Mouse (Mus musculus): ENCODE data around the gene Zscan26.

Zscan26 gene

DNA sequence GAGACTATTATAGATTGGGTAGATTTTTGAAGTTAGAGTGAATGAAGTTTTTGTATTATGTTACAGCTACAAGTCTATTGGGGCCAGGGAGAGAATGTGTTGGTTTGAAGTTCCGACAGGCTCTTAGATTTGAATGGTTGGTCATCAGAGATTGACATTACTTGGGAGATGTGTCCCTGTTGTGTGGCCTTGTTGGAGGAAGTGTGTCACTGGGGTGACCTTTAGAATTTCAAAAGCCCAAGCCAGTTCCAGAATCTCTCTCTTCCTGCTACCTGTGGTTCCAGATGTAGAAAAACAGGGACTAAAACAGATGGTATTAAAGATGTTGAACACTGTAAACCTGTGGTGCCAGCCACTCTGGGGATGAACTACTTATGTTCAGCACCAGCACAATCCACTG is 25.9 kb downstream of the Zscan26 start:
- no peak for ATAC-seq (ENCODE audit: low TSS enrichment)

DNA sequence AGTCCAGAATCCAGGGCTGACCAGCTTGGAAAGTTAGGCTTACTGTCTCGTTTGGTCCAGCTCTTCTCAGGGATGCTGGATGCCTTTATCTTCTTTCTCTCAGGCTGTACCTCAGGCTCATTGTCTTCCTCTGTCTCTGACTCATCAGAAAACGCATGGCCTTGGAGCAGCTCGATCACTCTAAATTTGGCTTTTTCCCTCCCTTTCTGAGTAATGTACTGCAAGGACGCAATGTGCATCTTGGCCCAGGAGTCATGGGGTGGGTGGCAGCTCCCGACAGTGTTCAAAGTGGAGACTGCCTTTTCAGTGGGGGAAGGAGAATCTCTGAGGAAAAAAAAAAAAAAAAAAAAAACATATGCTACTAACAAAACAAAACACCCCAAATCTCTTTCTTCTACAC is 30.2 kb downstream of the Zscan26 start:
- peak; percentile 52; the same call in 1 of the 2 replicates for ATAC-seq (ENCODE audit: low TSS enrichment)

DNA sequence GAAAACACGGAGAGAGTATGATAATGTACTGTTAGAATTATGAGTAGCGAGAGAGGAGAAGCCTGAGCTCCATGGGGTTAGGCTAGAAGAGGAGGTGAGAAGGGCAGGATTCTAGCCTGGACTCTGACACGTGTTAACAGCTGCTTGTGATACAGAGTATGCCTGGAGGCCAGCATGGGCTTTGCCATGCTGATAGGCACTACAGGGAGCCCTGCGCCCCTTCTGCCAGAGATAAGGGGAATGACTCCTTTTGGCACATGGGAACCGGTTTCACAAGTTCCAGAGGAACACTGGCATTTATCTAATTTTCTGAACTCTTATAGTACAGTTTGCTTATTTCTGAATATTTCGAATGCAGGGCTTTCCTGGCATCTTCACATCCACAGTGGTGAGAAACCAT is 34.7 kb downstream of the Zscan26 start:
- ATAC-seq (ENCODE audit: low TSS enrichment): no peak

DNA sequence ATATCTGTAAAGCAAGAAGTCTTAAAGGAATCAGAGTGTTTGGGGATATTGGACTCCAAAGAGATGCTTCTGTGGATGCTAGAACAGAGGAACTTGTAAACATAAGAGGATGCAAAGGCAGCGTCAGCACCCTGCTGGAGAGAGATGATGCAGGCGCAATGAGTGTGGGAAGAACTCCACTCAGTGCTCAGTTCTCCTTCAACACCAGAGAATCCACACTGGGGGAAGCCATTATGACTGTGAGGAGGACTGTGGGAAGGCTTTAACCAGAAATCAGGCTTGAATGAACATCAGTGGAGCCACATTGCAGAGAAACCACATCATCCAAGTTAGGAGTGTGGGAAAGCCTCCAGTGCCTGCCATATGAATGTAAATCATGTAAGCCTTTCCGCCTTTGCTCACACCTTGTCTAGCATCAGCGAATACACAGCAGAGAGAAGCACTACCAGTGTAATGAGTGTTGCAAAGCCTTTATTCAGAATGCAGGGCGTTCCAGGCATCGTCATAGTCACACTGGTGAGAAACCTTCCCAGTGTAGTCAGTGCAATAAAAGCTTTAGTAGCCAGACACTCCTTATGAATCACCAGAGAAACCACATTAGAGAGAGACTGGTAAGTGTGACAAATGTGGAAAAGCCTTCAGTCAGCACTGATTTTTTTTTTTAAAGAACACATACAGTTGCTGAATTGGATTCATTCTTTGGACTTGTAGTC is 36.1 kb downstream of the Zscan26 start:
- ATAC-seq (ENCODE audit: low TSS enrichment): peak; percentile 92

DNA sequence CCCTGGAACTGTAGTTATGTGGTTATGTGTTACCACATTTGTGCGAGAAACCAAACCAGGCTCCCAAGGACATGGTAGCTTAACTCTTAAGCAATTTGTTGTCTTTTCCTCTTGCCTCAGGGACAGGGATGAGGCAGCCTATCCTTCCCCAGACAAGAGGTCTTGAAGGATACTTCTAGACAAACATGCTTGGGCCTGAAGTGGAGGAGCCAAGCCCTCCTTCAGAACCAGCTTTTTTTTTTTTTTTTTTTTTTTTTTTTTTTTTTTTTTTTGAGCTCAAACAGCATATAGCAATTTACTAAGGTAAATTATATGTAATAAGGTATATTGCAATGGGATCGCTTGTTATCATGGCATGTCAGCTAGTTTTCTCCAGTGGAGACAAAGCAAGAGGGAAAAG is 37.8 kb downstream of the Zscan26 start:
- ATAC-seq (ENCODE audit: low TSS enrichment): no peak

DNA sequence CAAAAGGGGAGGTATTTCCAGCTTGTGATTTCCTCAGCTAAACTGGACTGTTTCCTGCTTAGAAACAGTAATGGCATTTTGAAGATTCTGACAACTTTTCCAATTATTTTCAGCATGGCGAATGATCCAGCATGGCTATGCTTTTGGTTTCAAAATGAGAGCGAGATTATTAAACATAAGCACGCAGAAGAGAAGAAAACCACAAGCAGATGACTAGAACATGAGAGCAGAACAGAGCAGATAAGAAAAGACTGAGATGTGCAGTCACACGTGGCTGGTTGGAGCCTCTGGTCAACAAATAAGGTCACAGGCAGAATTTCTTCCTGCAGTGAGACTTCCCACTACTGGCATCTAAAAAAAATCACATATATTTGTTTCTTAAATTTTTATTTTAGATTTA is 38.3 kb downstream of the Zscan26 start:
- ATAC-seq (ENCODE audit: low TSS enrichment): no peak

DNA sequence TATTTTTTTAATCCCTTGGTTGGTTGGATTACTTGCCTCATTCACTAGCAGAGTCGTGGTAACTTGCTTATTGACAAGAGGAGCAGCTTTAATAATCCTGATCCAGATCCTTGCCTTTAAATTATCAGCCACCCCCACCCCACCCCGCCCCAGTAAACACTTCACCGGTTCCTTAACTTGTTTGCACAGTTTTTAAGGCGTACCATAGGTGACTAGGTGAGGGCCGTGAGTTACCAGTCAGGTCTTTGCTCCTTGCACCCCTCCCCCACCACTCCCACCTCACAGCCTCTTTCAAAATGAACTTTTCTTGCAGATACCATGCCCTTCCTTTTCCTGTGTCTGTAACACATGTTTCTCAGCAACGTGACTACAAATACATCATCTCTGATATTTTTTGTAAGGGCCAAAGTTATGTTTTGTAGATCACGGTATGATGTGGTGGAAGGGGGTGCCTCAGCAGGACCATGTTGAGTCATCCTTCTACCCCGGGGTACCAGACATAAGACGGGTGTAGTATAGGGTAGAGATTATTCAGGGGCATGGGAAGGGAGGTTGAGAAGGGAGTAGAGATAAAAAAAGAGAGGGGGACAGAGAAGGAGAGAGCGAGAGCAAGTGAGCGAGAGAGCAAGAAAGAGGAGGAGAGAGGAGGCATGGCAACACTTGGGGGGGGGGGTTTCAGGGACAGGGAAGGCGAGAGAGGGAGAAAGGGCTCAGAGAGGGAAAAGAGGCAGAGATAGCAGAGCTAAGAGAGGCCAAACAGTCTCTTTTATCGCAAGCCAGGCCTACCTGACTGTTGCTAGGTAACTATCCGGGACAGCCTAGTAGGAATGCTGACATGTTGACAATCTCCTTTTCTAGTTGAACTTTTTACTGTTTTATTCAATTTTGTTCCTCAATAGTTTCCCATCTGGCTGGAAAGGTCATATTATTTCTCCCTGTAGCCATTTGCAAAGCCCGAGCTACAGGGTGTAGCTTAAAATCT is 39.0 kb downstream of the Zscan26 start:
- no peak for ATAC-seq (ENCODE audit: low TSS enrichment)

DNA sequence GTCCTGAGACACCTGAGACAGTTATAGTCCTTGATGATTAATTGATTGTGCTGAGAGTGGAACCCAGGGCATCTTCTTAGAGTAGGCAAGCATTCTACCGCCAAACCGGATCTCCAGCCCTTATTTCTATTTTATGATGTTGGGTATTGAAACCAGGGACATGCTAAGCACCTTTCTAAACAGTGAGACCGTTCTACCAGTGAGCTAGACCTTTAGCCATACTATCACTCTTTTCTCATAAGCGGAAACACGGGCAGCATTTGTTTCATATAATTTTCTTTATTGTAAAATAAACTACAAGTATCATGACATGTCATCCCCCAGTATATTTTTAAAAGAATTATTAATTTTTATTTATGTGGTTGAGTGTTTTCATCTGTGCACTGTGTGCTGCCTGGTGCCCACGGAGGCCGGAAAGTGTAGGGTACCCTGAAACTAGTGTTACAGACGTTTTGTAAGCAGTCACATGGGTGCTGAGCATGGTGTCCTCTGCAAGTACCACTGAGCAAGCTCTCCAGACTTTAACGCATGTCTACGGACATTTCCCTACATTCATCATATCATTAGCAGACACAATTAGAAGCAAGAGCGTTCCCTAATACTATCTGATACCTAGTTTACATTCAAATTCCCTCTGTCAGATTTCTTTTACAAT is 44.6 kb downstream of the Zscan26 start:
- peak; percentile 53; the same call in 1 of the 2 replicates for ATAC-seq (ENCODE audit: low TSS enrichment)

DNA sequence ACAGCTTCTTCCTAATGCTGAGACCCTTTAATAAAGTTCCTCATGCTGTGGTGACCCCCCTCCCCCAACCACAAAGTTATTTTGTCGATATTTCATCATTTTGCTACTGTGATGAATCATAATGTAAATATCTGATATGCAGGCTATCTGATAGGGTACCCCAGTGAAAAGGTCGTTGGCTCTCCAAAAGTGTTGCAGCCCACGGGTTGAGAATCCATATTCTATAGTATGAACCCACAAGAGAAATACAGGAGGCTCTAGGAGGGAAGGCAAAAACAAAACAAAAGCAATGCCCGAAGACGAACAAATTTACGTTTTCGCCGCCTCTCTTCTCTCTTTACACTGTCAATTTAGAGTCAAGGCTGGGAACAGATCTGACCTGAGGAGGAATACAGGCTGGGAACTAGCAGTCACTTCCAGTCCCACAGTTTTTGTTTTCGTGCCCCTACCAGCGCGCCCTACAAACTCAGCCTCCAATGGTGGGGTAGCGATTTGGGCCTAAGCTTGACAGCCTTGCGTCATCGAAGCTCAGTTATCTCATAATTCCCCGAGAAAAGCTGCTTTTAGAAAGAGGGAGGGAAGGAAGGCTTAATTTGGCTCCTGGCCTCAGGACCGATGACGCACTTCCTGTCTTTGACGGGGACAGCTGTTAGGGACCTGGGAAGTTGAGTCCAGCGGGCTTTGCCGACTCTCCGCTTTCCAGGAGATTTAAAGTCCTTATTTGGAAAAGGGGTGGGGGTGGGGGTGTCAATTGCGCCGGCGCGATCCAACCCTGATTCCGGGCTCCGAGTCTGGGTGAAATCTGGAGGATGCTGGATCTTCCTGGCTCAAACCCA is 45.3 kb downstream of the Zscan26 start:
- ATAC-seq (ENCODE audit: low TSS enrichment): peak; percentile 100

DNA sequence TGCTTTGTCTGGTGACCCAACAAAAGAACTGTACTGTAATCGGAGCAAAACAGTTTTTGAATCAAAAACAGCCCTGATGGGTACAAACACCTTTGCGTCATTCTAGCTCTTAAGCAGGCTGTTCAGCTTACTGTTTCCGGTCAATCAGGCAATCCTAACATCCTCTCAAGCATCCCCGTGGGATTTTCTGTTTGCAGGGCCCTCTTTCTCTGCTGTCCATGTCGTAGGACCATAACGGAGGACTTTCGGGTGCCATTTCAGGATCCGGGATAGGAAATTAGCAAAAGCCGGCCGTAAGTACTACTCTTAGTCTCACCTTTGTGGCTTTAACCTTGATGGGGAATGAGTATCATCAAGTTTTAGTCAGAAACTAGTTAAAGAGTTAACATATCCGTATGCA is 46.2 kb downstream of the Zscan26 start:
- ATAC-seq (ENCODE audit: low TSS enrichment): no peak

DNA sequence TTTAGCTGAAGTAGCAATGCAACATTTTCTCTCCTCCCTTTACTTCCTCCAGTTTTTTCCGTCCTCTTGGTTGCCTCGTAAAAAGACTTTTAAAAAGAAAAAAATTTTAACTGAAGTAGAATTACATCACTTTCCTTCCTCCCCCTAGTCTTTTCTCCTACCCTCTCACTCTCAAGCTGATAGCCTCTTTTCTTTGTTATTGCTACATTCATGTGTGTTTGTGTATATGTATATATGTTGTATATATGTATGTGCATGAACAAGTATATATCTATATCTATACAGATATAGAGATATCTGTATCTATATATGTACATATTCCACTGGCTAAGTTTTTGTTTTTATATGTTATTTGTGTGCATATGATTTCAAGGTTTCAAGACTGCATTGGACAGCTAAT is 50.7 kb downstream of the Zscan26 start:
- ATAC-seq (ENCODE audit: low TSS enrichment): peak; percentile 17

DNA sequence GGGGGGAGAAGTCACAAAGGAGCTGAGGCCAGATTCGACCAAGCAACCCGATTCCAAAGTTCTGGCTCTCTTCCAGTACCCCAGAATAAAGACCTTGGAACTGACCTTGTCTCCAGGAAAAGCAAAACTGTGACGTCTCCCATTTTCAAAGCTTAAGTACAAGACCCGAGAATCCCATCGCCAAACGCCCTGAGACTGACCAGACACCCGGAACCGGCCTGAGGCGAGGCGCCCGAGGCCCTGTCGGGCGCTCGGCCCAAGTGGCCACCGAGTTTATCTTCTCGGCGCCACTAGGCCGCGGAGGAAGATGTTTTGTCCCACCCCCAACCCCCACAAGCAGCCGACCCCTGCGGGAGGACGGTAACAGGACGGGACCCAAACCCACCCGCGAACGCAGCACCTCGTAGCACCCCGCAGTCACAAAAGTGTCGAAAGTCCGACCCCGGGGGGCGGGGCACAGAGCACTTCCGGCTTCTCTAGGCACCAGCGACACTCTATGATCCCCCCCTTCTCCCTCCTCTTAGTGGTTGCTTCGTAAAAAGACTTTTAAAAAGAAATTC is 51.2 kb downstream of the Zscan26 start, which contains the start of gene Zkscan3:
TSS of gene Zkscan3 (minus strand) at position 469 of the 560 bp plus-strand sequence.
- ATAC-seq (ENCODE audit: low TSS enrichment): peak; percentile 99

DNA sequence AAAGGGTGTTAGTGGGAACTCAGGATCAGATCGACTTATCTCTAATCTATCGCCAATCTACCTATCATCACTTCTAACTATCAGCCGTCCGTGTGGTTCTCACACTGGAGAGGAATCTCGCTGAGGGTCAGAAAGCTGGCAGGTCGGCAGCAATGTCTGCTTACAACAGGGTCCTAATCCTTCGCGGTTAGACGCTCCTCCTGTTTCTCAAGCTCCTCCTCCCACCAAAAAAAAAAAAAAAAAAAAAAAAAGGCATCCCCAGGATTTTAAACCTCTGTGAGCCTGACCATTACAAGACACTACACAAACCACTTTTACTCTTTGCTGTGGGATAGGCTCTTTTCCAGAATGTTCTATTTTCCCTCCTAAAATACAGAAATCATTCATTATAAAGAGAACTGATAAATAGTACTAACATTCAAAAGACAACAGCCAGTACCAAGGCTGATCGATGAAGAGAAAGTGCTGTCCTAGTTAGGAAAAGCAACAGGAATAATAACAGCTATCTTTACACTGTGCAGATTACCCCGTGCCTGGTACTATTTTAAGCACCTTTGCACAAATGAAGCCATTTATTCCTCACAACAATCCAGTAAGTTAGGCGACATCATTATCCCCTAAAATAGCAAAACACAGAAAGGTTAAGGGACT is 51.8 kb downstream of the Zscan26 start:
- peak; percentile 36 for ATAC-seq (ENCODE audit: low TSS enrichment)

DNA sequence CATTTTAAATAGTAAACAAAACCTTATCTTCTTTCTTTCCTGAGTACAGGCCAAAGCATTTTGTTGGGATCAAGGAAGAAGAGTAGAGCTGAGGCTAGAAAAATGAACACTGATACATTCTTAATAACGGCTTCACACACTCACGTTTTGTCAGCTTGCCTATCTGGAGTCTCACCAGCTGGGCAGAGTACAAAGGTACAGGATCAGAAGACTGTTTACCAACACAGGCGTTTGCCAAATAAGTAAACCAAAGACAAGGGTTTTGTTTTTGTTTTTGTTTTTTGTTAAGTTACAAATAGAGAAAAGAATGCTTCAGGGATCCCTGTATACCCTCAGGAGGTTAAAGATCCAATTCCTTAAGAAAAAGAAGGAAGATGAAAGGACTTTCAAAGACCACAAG is 52.4 kb downstream of the Zscan26 start:
- ATAC-seq (ENCODE audit: low TSS enrichment): no peak

DNA sequence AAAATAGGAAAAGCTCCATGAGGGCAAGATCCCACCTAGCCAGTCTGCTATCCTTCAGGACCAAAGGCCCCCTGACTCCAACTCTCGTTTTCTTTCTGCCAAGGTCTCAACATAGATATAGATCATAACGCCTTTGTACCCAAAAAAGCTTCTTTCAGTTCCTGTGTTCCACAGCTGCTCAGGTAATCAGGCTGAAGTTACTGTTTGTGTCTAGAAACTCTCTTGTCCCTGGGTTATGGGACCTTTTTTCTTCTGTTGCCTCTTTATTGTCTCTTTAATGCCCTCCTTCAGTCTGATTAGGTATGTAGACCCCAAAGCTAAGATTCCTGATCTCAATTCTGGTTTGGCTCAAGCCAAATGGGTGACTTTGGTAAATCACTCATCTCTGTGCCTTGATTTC is 56.0 kb downstream of the Zscan26 start:
- ATAC-seq (ENCODE audit: low TSS enrichment): no peak

DNA sequence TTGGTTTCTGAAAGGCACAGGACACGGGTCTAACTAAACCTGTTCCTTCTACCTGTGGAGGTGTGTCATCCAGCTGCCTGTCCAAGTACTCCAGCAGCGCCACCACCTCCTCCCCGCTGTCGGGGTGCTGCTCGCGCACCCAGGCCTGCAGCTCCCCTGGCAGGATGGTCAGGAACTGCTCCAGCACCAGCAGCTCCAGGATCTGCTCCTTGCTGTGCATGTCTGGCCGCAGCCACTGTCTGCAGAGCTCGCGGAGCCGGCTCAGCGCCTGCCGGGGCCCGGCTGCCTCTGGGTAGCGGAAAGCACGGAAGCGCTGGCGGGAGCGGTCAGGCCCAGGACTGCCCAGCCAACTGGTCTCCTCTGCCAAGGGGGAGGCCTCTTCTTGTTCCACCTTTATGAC is 57.5 kb downstream of the Zscan26 start:
- ATAC-seq (ENCODE audit: low TSS enrichment): peak; percentile 71

DNA sequence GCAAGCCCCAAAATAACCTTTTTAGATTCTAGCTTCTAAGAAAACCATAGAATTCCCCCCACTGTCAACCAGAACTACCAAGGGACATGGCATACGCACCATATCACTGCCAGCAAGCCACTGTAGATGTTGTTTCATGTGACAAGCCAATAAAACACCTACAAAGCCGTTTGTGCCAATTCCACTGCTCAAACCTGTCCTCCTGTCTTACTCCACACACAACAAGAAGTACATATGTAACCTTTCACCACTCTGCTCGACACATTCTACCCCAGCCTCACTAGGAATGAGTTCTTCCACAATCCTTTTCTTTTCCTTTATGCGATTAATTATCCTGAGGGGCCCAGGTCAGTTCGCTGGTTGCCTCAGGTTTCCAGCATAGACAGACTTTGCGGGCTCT is 57.9 kb downstream of the Zscan26 start:
- 0 out of 2 replicates have a peak, but pooled peaks have one; percentile 4 for ATAC-seq (ENCODE audit: low TSS enrichment)

DNA sequence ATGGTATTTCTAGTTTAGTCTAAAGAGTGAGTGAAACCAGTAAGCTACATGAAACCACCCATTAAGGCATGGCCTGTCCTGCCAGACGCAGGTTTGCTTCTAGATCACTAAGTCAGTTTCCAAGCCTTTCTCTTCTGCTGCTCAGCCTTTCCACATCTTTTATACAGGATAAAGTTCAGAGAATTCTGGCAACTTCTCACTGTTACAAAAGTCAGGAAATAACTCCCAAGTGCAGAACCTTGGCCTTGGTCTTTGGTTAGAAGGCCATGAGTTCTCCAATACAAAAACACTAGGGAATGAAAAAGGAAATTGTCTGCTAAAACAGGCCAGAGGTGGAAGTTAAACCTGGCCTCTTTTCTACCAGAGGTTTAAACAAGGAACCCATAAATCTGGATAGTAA is 58.3 kb downstream of the Zscan26 start:
- no peak for ATAC-seq (ENCODE audit: low TSS enrichment)

All from frontal cortex, adult (tissue).